Mouse (Mus musculus) liver, postnatal 0 days (tissue): ENCODE data around the gene Zfand3.

ENCODE experiments used
- CTCF ChIP-seq: sonication (generic); IDR thresholded peaks from 2 replicates; pipeline ENCODE4 v1.5.1; 2016; ENCODE audit warnings: antibody characterized with exemption, low read depth
- EP300 ChIP-seq: IDR thresholded peaks from 2 replicates; pipeline ENCODE4 v1.6.1; 2016; ENCODE audit warnings: antibody characterized with exemption, low read depth, mild to moderate bottlenecking

- TF ChIP-seq CTCF = no peak
- TF ChIP-seq EP300 = no peak
Observed at GRCm38 (mm10) chr17:30258480-30258879, 253.9 kb downstream of the Zfand3 start.
